In genomic region chr9:75625556-75626307, GRCm38 (mm10) we compare ENCODE assay signal across 7 mouse cellular contexts. TPM values are rescaled to one million over a fixed set of nuclear protein-coding genes. Genes with fewer than 3 reads are reported as not detected.
A peak's percentile ranks its signal among the peaks of the same experiment; 100 is the strongest.
DNase-seq lines count a peak whose midpoint lies in the region; ATAC-seq and TF ChIP-seq lines count a peak whose summit lies in the region.

TSS of gene Lysmd2 (plus strand) at chr9:75625741.

- peak within 1 kb of the TSS; percentile 98 for H3K9ac ChIP-seq in hindbrain, embryonic 16.5 days (ENCODE audit: low read depth, low read length)

- H3K9me3 ChIP-seq in hindbrain, embryonic 16.5 days (ENCODE audit: control insufficient read depth, low read length) = no peaks in the 10 kb centered on the region

- peak; percentile 86 to 94 for DNase-seq in adrenal gland, adult (ENCODE audit: inconsistent age in 2 of 2, low spot score in 1 of 2)
- peak; percentile 39 to 65 for DNase-seq in cerebellum, postnatal 4 days (ENCODE audit: low spot score in 2 of 2)
- DNase-seq in gastrocnemius, adult 8-10 months (ENCODE audit: low spot score in 2 of 2) = peak; percentile 65 to 77
- DNase-seq in left cerebral cortex, adult 2 months (ENCODE audit: extremely low spot score in 1 of 2, low spot score in 2 of 2) = peak; percentile 70 to 76
- DNase-seq in right cerebral cortex, postnatal 25 days = peak; percentile 85

- intact Hi-C loops in left cerebral cortex, adult 2 months (cut with DNase I) = loop anchor here (1.0 to 5.0 kb wide), 2 partner anchors 14 to 57 kb away; partner anchors contain the start of genes Scg3 and Tmod2

- peak within 1 kb of the TSS; percentile 93 for H3K4me2 ChIP-seq in hindbrain, embryonic 16.5 days (ENCODE audit: low read length)

- 0% methylated on average over 49 of the region's 94 CpGs for WGBS in hindbrain, embryonic 16.5 days

- peak; percentile 89 for ATAC-seq in hindbrain, embryonic 16.5 days
- ATAC-seq in megakaryocyte, adult 5-6 weeks (ENCODE audit: poor library complexity, severe bottlenecking) = peak; percentile 45

- no peaks in the 10 kb centered on the region for H3K27me3 ChIP-seq in hindbrain, embryonic 16.5 days (replicated peaks; ENCODE audit: control insufficient read depth, insufficient read depth, low read length)

- H3K27ac ChIP-seq in hindbrain, embryonic 16.5 days (ENCODE audit: low read depth, low read length) = peak within 1 kb of the TSS; percentile 97
- H3K27ac ChIP-seq in left cerebral cortex, adult 2 months = peak within 1 kb of the TSS; percentile 96

- no peak for TF ChIP-seq CTCF in left cerebral cortex, adult 2 months (IDR thresholded peaks at IDR 0.05)

- peaks cover 5% of the 10 kb centered on the region for H3K4me1 ChIP-seq in hindbrain, embryonic 16.5 days (ENCODE audit: control insufficient read depth, insufficient read depth, low read depth, low read length)

- H3K4me3 ChIP-seq in hindbrain, embryonic 16.5 days (ENCODE audit: low read length) = peak within 1 kb of the TSS; percentile 87
- H3K4me3 ChIP-seq in left cerebral cortex, adult 2 months = peak within 1 kb of the TSS; percentile 78

- H3K36me3 ChIP-seq in hindbrain, embryonic 16.5 days (ENCODE audit: control insufficient read depth, insufficient read depth, low read length) = no peaks in the 10 kb centered on the region

RNA-seq across cellular contexts. Expression of gene Lysmd2, which starts in this region (rescaled TPM):
- total RNA-seq in gastrocnemius, adult 8-10 months (2022) = 1 to 10 TPM; 3.9 to 6.2 (median 4.5) TPM
- 34.9 and 36.3 TPM in 2 replicates for polyA plus RNA-seq in hindbrain, embryonic 16.5 days (2015; fragmentation: Nextera tagmentation; extraction: Ambion mirVana)
- 10 to 100 TPM; 61.4 to 69.1 TPM for total RNA-seq in left cerebral cortex, adult 2 months (2021)
- total RNA-seq in megakaryocyte, adult 5-6 weeks (2015) = 0.59 TPM in 1 of 2 replicates, not detected in the other
- total RNA-seq in megakaryocyte, adult 5-6 weeks (2017) = 0.11 TPM in 1 of 2 replicates, not detected in the other

Comparison
In these comparisons a context has a peak if more than half of its experiments do, and no peak if none do; other contexts are left out.
1. Peak in every context shown above with its lines: DNase-seq, ATAC-seq, H3K4me3 ChIP-seq and H3K27ac ChIP-seq.
2. RNA of gene Lysmd2 (total RNA-seq): 61.4 to 69.1 TPM in left cerebral cortex, adult 2 months; 3.9 to 6.2 TPM in gastrocnemius, adult 8-10 months and 0.11 to 0.59 TPM in megakaryocyte, adult 5-6 weeks; every median in the first group is over 4 times any median in the second.
3. Peak in ATAC-seq in megakaryocyte, adult 5-6 weeks; RNA of the gene not detected or under 1 TPM.